Mouse (Mus musculus): ENCODE measurements around the gene Foxp2.

The Foxp2 gene

GRCm38 (mm10) chr6:15378261-15378660 lies 477.1 kb downstream of the Foxp2 start:
- DNase-seq: no peak

- no peak for DNase-seq
These were observed 495.3 kb downstream of the Foxp2 start for GRCm38 (mm10) chr6:15396462-15396861.

GRCm38 (mm10) chr6:15397485-15397884 lies 496.3 kb downstream of the Foxp2 start:
- DNase-seq: no peak

- DNase-seq: no peak
These were observed 500.0 kb downstream of the Foxp2 start for GRCm38 (mm10) chr6:15401138-15401537.

GRCm38 (mm10) chr6:15402026-15402425 lies 500.9 kb downstream of the Foxp2 start:
- DNase-seq: no peak

GRCm38 (mm10) chr6:15415099-15415498 lies 514.0 kb downstream of the Foxp2 start:
- peak; percentile 2 for DNase-seq

- no peak for DNase-seq
These were observed 558.6 kb downstream of the Foxp2 start for GRCm38 (mm10) chr6:15459701-15460100.

GRCm38 (mm10) chr6:15463390-15463789 lies 562.2 kb downstream of the Foxp2 start:
- DNase-seq: no peak

- no peak for DNase-seq
These were observed 564.3 kb downstream of the Foxp2 start for GRCm38 (mm10) chr6:15465471-15465870.

- DNase-seq: no peak
These were observed 565.5 kb downstream of the Foxp2 start for GRCm38 (mm10) chr6:15466634-15467033.

GRCm38 (mm10) chr6:15486909-15487308 lies 585.8 kb downstream of the Foxp2 start:
- DNase-seq: no peak

Data from lung, postnatal 36 days (tissue).